Mouse (Mus musculus) embryonic facial prominence, embryonic 15.5 days (tissue): ENCODE results near the gene Plekhj1. TPM values are rescaled to one million over a fixed set of nuclear protein-coding genes. Genes with fewer than 3 reads are reported as not detected.
"Not testable (repeated sequence)": the region's sequence is repeated elsewhere in the genome, so short reads cannot be mapped to it uniquely, and the experiment has no call there.

Experiments
- ATAC-seq: fragments of 200-750 bp; cut with Nextera tagmentation; 2 replicates; pipeline ENCODE4 v1.8.0; 2017; ENCODE audit warnings: low read depth, moderate TSS enrichment; ENCODE audit not compliant: insufficient number of reproducible peaks, low FRiP score, low TSS enrichment
- H3K27ac ChIP-seq: fragments of 300-500 bp; sonication (generic); replicated peaks from 2 replicates; pipeline ENCODE4 v1.5.1; 2015; ENCODE audit warnings: mild to moderate bottlenecking, inconsistent platforms
- H3K27me3 ChIP-seq: fragments of 300-500 bp; sonication (generic); 2 replicates; pipeline ENCODE4 v1.6.1; 2015; ENCODE audit warnings: inconsistent platforms
- H3K36me3 ChIP-seq: fragments of 300-500 bp; sonication (generic); 2 replicates; pipeline ENCODE4 v1.6.1; 2015; ENCODE audit warnings: mild to moderate bottlenecking, inconsistent platforms
- H3K4me1 ChIP-seq: fragments of 300-500 bp; sonication (generic); 2 replicates; pipeline ENCODE4 v1.6.1; 2015; ENCODE audit warnings: inconsistent platforms
- H3K4me2 ChIP-seq: fragments of 300-500 bp; sonication (generic); replicated peaks from 2 replicates; pipeline ENCODE4 v1.6.1; 2015; ENCODE audit warnings: mild to moderate bottlenecking, inconsistent platforms
- H3K4me3 ChIP-seq: fragments of 300-500 bp; sonication (generic); replicated peaks from 2 replicates; pipeline ENCODE4 v1.5.1; 2015; ENCODE audit warnings: mild to moderate bottlenecking, inconsistent platforms
- H3K9ac ChIP-seq: fragments of 300-500 bp; sonication (generic); 2 replicates; pipeline ENCODE4 v1.6.1; 2015; ENCODE audit warnings: inconsistent platforms
- H3K9me3 ChIP-seq: fragments of 300-500 bp; sonication (generic); replicated peaks from 2 replicates; pipeline ENCODE4 v1.6.1; 2016; ENCODE audit warnings: inconsistent platforms
- WGBS: fragments of 180-500 bp; shearing (Covaris S2); methylation state at CpG from one replicate; pipeline ENCODE4 v1.1.7; 2015; 5-methylcytosine and 5-hydroxymethylcytosine counted together
- polyA plus RNA-seq: library from polyadenylated mRNA; unstranded; fragments of >200 nt; fragmentation: Nextera tagmentation; extraction: Ambion mirVana; gene quantifications from 2 replicates; pipeline ENCODE4 v1.2.1, GENCODE M21; 2015

Plekhj1 gene
- polyA plus RNA-seq, 1 experiment from 2014 or later = 125 TPM

DNA sequence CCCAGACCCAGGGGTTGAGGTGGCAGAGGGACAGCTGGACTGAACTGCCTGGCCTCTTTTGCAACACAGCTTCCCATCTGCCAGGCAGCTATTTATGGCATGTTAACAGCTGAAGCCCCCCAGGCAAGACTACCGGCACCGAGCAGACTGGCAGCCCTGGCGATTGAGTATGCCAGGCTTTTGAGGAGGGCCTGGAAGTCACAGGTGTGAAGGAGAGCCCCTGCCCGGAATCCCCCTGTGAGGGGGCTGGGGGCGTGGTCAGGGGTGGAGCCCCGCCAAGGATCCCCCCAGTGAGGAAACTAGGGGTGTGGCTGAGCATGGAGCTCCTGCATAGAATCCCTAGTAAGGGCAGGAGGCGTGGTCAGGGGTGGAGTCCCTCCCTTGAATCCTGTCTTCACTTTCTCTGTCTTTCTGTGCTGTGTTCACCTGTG is 38.5 kb upstream of the Plekhj1 start:
- Histone ChIP-seq H3K9ac (no peak overlapping the region), H3K36me3 (0 out of 2 replicates have a peak, but pooled peaks cover 4% of the 10 kb centered on the region), H3K27ac (no peak overlapping the region), H3K4me1 (0 out of 2 replicates have a peak, but pooled peaks cover 9% of the 10 kb centered on the region), H3K4me3 (no peak overlapping the region), H3K4me2 (no peak overlapping the region), H3K9me3 (no peaks in the 10 kb centered on the region), H3K27me3 (peaks cover 31% of the 10 kb centered on the region)
- no peak for ATAC-seq
- WGBS = 32% methylated on average over 7 of the region's 7 CpGs

DNA sequence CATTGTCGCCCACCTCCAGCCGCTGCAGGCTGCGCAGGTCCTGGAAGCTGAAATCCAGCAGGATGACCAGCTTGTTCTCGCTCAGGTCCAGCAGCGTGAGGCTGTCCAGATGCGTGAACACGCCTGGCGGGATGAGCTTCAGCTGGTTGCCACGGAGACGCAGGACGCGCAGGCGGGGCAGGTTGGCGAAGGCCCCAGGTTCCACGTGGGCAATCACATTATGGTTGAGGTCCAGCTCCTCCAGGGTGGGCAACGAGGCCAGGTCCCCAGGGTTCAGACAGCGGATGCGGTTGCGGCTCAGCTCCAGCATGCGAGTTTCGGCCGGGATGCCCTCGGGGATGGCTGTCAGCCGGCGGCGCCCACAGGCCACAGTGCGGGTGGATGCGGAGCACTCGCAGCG is 37.2 kb upstream of the Plekhj1 start:
- WGBS = 66% methylated on average over 30 of the region's 30 CpGs
- Histone ChIP-seq H3K36me3 (0 out of 2 replicates have a peak, but pooled peaks cover 6% of the 10 kb centered on the region), H3K9ac (no peak overlapping the region), H3K4me1 (peaks cover 19% of the 10 kb centered on the region), H3K4me3 (no peak overlapping the region), H3K27me3 (peaks cover 28% of the 10 kb centered on the region), H3K27ac (no peak overlapping the region), H3K9me3 (no peaks in the 10 kb centered on the region), H3K4me2 (no peak overlapping the region)
- no peak for ATAC-seq

DNA sequence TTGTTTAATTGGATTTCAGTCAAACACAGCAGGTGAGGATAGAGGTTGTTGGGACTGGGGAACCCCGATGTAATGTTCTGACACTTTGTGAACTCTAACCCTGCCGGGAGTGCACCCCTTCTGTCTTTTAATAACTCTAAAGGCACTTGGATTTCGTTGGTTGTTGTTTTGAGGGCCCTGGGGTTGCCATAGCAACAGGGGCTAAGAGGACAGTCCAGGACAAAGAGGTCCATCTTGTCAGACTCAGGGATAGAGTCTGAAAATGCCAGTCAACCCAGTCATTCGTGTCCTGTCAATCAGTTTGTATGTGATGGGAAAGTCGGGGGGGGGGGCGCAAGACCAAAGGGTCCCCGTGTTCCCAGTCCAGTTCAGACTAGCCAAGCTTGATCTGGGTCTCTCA is 34.4 kb upstream of the Plekhj1 start:
- H3K27ac ChIP-seq = no peak overlapping the region
- no peak for ATAC-seq
- H3K4me3 ChIP-seq = no peak overlapping the region
- no peak overlapping the region for H3K9ac ChIP-seq
- WGBS = 58% methylated on average over 7 of the region's 7 CpGs
- no peaks in the 10 kb centered on the region for H3K9me3 ChIP-seq
- H3K4me2 ChIP-seq = no peak overlapping the region
- peaks cover 42% of the 10 kb centered on the region for H3K4me1 ChIP-seq
- peaks cover 22% of the 10 kb centered on the region for H3K36me3 ChIP-seq
- H3K27me3 ChIP-seq = peaks cover 28% of the 10 kb centered on the region

DNA sequence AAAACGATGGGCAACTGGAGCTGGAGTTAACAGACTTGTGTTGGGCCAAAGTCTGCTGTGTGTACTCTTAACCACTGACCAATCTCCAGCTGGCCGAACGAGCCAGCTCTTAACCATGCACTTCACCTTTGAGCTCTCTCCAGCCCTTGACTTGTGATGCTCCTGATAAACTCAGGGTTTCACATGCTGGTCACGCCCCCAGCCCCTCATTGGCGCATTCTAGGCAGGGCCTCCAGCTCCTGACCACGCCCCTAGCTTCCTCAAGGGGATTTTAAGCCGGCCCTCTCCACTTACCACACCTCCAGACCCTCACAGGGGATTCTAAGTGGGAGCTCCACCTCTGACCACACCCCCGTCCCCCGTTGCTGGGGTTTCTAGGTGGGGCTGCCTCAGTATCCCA is 32.7 kb upstream of the Plekhj1 start:
- Histone ChIP-seq H3K4me2 (no peak overlapping the region), H3K27me3 (peaks cover 28% of the 10 kb centered on the region), H3K36me3 (peaks cover 22% of the 10 kb centered on the region), H3K9ac (no peak overlapping the region), H3K9me3 (no peaks in the 10 kb centered on the region), H3K4me1 (peaks cover 37% of the 10 kb centered on the region), H3K27ac (no peak overlapping the region; the same call in 1 of the 2 replicates), H3K4me3 (no peak overlapping the region)
- ATAC-seq = no peak
- WGBS = 4% methylated on average over 9 of the region's 9 CpGs

DNA sequence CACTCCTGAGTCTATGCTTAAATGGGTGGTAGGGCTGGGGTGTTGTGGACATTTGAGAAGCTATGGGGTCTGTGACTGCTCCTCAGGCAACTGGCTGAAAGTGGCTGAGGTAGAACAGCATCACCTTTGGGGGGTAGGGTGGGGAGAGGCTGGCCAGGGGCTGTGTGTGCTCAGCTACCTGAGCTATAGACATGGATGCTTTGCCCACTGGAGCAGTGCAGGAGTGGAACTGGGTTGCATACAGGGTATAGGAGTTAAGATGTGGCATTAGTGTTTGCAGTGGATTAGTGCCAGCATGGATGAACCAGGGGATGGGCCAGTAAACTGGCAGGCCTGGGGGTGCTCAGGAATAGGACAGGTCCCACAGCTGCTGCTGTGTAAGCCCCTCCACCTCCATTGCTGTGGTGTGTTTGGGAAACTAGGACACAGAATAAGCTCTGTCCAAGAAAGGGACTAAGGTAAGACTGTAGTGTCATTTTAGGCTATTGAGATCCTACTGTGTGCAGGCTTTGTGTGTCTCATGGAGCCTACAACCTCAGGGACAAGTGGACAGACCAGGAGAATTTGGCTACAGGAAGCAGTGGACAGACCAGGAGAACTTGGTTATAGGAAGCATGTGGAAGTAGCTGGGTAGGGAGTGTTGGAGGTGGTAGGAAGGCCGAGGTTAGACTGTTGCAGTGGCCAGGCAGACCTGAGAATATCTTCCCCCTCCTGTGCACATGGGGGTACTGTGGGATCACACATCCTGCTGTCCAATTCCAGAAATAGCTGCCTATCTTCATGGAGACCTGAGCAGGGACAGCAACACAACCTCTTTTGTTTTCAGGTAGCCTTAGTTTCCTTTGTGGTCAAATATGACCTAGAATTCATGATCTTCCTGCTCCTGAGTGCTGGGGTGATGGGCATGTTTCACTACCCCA is 31.2 kb upstream of the Plekhj1 start:
- H3K27ac ChIP-seq = no peak overlapping the region
- ATAC-seq = no peak
- no peak overlapping the region for H3K4me2 ChIP-seq

DNA sequence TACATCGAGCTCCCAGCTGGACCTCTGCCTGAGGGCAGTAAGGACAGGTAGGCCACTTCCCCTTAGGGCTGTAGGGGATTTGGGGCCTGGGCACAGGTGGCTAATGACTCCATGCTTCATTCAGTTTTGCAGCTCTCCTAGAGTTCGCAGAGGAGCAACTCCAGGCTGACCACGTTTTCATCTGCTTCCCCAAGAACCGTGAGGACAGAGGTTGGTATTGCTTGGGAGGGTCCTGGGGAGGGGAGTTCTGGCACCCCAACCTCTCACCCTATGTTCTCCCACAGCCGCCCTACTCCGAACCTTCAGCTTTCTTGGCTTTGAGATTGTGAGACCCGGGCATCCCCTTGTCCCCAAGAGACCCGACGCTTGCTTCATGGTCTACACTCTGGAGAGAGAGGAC is 30.2 kb upstream of the Plekhj1 start:
- WGBS = 87% methylated on average over 9 of the region's 9 CpGs
- ATAC-seq, H3K27ac ChIP-seq, H3K9me3 ChIP-seq, H3K9ac ChIP-seq, H3K27me3 ChIP-seq: not testable (repeated sequence)
- Histone ChIP-seq H3K4me3 (0 out of 2 replicates have a peak overlapping the region, but pooled peaks have one; percentile 71), H3K4me1 (peaks cover 37% of the 10 kb centered on the region), H3K36me3 (peaks cover 18% of the 10 kb centered on the region), H3K4me2 (peak overlapping the region; percentile 93; the same call in 1 of the 2 replicates)

More for the DNA sequence above, 31.2 kb upstream of the Plekhj1 start:
- Histone ChIP-seq H3K27me3 (peaks cover 13% of the 10 kb centered on the region), H3K9me3 (no peaks in the 10 kb centered on the region), H3K9ac (no peak overlapping the region), H3K4me1 (peaks cover 37% of the 10 kb centered on the region), H3K36me3 (peaks cover 19% of the 10 kb centered on the region), H3K4me3 (no peak overlapping the region)
- WGBS = 74% methylated on average over 1 of the region's 1 CpGs

DNA sequence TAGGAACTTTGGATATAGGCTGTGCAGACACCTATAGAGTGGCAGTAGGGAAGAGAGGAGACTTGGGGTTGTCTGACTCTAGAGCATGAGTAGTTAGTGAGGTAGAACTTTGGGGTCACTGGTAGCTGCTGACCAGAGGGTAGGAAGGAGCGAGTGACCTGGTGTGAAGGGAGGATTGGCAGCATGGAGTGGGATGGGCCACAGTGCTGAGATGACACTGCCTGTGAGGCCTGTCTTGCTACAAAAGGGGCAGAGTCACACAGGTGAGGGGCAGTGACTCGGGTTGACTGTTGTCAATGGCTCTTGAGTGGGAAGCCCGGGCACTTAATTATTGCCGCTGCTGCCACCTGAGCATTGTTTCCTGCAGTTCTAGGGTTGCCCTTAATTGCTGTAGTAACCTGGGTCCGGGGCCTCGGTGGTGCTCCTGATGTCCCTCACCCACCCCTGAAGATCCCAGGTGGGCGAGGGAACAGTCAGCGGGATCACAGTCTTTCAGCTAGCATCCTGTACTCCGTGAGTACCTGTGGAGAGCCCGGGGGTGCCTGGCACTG is 29.5 kb upstream of the Plekhj1 start:
- Histone ChIP-seq H3K27me3 (no peaks in the 10 kb centered on the region), H3K9me3 (no peaks in the 10 kb centered on the region), H3K4me1 (peaks cover 37% of the 10 kb centered on the region), H3K36me3 (peaks cover 18% of the 10 kb centered on the region), H3K4me3 (peak overlapping the region; percentile 71), H3K9ac (peak overlapping the region; percentile 97), H3K27ac (no peak overlapping the region), H3K4me2 (peak overlapping the region; percentile 93)
- WGBS = 68% methylated on average over 10 of the region's 10 CpGs
- no peak for ATAC-seq

DNA sequence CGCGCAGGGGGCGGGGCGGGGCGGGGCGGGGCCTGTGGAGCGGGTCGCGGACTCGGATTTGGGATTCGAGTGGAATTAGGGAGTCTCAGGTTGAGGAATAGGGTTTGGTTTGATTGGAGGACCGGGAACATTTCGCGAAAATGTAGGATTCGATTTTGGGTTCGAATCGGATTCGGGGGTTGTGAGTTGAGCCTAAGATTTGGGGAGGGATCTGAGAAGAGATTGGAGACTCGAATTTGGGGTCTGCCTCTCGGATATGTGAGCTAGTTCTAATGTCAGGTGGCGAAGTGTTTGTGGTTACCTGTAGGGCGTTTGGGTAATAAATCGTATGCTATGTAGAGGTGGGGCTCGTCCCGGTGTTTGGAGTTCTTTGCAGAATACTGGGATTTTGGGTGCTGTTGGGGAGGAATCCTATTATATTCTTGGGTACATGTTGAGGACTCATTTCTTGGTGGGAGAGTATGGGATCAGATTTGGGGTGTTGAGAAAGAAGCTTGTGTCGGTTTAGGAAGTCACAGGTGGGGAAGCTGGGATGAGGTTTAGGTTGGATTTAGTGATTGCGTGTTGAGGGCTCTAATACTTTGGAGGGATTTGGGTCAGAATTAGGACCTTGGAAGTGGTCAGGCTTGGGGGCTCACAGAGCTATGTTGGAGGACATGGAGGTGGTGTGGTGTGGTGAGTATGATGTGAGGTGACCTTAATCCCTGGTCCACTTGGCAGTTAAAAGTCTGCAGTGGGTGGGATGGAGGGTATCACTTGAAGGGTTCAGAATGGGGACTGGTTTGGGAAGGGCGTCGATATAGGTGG is 28.8 kb upstream of the Plekhj1 start:
- ATAC-seq = no peak
- Histone ChIP-seq H3K27me3 (no peaks in the 10 kb centered on the region), H3K9me3 (no peaks in the 10 kb centered on the region), H3K36me3 (peaks cover 18% of the 10 kb centered on the region), H3K4me1 (peaks cover 37% of the 10 kb centered on the region), H3K4me3 (peak overlapping the region; percentile 71), H3K4me2 (peak overlapping the region; percentile 93), H3K27ac (peak overlapping the region; percentile 91), H3K9ac (peak overlapping the region; percentile 97)
- WGBS = 5% methylated on average over 28 of the region's 29 CpGs

DNA sequence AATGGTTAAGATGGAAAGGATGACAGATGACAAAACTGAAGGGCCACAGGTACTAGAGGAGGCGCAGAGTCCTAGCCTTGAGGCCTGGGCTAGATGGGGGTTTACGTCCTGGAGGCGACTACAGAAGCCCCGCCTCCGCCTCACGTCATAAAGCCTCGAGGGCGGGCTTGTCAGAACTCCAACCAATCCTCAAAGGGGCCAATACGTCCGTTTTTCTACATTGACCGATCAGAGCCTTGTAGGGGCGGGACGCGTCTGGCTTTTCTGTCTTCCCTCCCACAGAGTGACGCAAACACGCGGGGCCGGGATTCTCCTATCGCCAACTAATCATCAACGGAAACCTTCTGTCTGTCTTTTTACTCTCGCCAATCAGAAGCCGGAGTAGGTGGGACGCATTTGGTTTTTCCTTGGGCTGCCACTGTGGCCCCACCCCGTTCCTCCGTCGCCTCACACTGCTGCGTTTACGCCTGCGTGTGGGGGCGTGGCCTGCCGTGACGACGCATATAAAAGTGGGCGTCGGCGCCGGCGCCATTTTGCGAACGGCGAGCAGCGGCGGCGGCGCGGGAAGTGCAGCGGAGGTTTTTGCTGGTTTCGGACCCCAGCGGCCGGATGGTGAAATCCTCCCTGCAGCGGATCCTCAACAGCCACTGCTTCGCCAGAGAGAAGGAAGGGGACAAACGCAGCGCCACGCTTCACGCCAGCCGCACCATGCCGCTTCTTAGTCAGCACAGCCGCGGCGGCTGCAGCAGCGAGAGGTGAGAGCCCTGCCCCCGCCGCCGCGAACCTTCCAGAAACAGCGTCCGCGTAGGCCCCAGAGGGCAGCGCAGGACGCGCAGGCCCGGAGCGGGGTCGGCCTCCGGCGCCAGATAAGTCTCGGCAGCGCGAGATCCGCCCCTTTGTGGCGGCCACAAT is 28.0 kb upstream of the Plekhj1 start, which contains the start of gene Oaz1:
Gene Oaz1 (plus strand): TSS at position 506 of the 912 bp plus-strand sequence.
- Histone ChIP-seq H3K9me3 (no peaks in the 10 kb centered on the region), H3K4me2 (peak within 1 kb of the TSS; percentile 93), H3K27ac (peak within 1 kb of the TSS; percentile 91), H3K4me1 (peaks cover 35% of the 10 kb centered on the region), H3K9ac (peak within 1 kb of the TSS; percentile 97), H3K4me3 (peak within 1 kb of the TSS; percentile 71), H3K27me3 (no peaks in the 10 kb centered on the region), H3K36me3 (peaks cover 18% of the 10 kb centered on the region)
- WGBS = under 1% methylated on average over 80 of the region's 82 CpGs
- ATAC-seq = peak; percentile 98

DNA sequence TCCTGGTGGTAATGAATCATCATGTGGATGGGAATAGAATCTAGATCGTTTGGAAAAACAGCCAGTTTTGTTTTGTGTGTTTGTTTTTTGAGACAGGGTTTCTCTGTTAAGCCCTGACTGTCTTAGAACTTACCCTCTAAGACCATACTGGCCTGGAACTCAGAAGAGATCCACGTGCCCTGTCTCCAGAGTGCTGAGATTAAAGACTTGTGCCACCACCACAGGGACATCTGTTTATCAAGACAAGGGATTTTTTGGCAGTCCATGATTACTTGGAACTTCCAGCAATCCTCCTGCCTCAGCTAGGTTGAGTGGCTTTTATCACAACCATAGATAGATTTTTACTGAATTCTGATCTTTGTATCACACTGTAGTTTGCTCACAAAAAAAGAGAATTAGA is 26.4 kb upstream of the Plekhj1 start:
- 70% methylated on average over 2 of the region's 2 CpGs for WGBS
- Histone ChIP-seq H3K27ac (no peak overlapping the region), H3K4me2 (no peak overlapping the region), H3K4me1 (peaks cover 20% of the 10 kb centered on the region), H3K4me3 (no peak overlapping the region), H3K36me3 (peaks cover 8% of the 10 kb centered on the region), H3K9me3 (no peaks in the 10 kb centered on the region), H3K27me3 (no peaks in the 10 kb centered on the region), H3K9ac (no peak overlapping the region)
- ATAC-seq = no peak
